Mouse (Mus musculus): Measurements from ENCODE around the gene Krtap3-1.
"Not testable (repeated sequence)": the region's sequence is repeated elsewhere in the genome, so short reads cannot be mapped to it uniquely, and the experiment has no call there.

The Krtap3-1 gene

GRCm38 (mm10) chr11:99566530-99566929 lies at the start of gene Krtap3-1:
Gene Krtap3-1, minus strand, starts transcription at chr11:99566630.
- no peak for DNase-seq (ENCODE audit: low spot score)

GRCm38 (mm10) chr11:99614796-99615363 lies 48.5 kb upstream of the Krtap3-1 start, which contains the start of gene Krtap2-4:
Gene Krtap2-4, minus strand, starts transcription at chr11:99614846.
- DNase-seq (ENCODE audit: low spot score): no peak

GRCm38 (mm10) chr11:99610089-99610488 lies 43.7 kb upstream of the Krtap3-1 start, which contains the start of gene Gm11937:
Gene Gm11937, minus strand, starts transcription at chr11:99610189.
- DNase-seq (ENCODE audit: low spot score): not testable (repeated sequence)

GRCm38 (mm10) chr11:99609126-99609525 lies 42.7 kb upstream of the Krtap3-1 start:
- no peak for DNase-seq (ENCODE audit: low spot score)

GRCm38 (mm10) chr11:99603208-99603607 lies 36.8 kb upstream of the Krtap3-1 start, which contains the start of gene Gm11938:
Gene Gm11938, minus strand, starts transcription at chr11:99603308.
- not testable (repeated sequence) for DNase-seq (ENCODE audit: low spot score)

GRCm38 (mm10) chr11:99597742-99598141 lies 31.3 kb upstream of the Krtap3-1 start, which contains the start of gene Krtap9-3:
Gene Krtap9-3, minus strand, starts transcription at chr11:99598105.
- not testable (repeated sequence) for DNase-seq (ENCODE audit: low spot score)

GRCm38 (mm10) chr11:99590981-99591380 lies 24.6 kb upstream of the Krtap3-1 start, which contains the start of gene Krtap1-3:
Gene Krtap1-3, minus strand, starts transcription at chr11:99591339.
- DNase-seq (ENCODE audit: low spot score): no peak

GRCm38 (mm10) chr11:99585096-99585495 lies 18.7 kb upstream of the Krtap3-1 start:
- no peak for DNase-seq (ENCODE audit: low spot score)

- DNase-seq (ENCODE audit: low spot score): no peak
Measured at GRCm38 (mm10) chr11:99583245-99583704, 16.8 kb upstream of the Krtap3-1 start, which contains the start of gene Krtap1-4. Gene Krtap1-4, minus strand, starts transcription at chr11:99583654.

GRCm38 (mm10) chr11:99581564-99581963 lies 15.1 kb upstream of the Krtap3-1 start:
- DNase-seq (ENCODE audit: low spot score): no peak

- DNase-seq (ENCODE audit: low spot score): no peak
Measured at GRCm38 (mm10) chr11:99581051-99581450, 14.6 kb upstream of the Krtap3-1 start.

GRCm38 (mm10) chr11:99580636-99581035 lies 14.2 kb upstream of the Krtap3-1 start, which contains the start of gene Krtap1-5:
Gene Krtap1-5, minus strand, starts transcription at chr11:99581016.
- DNase-seq (ENCODE audit: low spot score): no peak

- DNase-seq (ENCODE audit: low spot score): peak; percentile 71
Measured at GRCm38 (mm10) chr11:99574106-99574505, 7.7 kb upstream of the Krtap3-1 start.

- DNase-seq (ENCODE audit: low spot score): no peak
Measured at GRCm38 (mm10) chr11:99573164-99573563, 6.7 kb upstream of the Krtap3-1 start.

- no peak for DNase-seq (ENCODE audit: low spot score)
Measured at GRCm38 (mm10) chr11:99562580-99562979, 3.9 kb downstream of the Krtap3-1 start.

- DNase-seq (ENCODE audit: low spot score): no peak
Measured at GRCm38 (mm10) chr11:99559366-99559765, 7.1 kb downstream of the Krtap3-1 start, which contains the start of gene Gm11939. Gene Gm11939, minus strand, starts transcription at chr11:99559466.

GRCm38 (mm10) chr11:99557976-99558745 lies 8.3 kb downstream of the Krtap3-1 start:
- no peak for DNase-seq (ENCODE audit: low spot score)

- no peak for DNase-seq (ENCODE audit: low spot score)
Measured at GRCm38 (mm10) chr11:99556753-99557152, 9.7 kb downstream of the Krtap3-1 start, which contains the start of gene Krtap3-2. Gene Krtap3-2, minus strand, starts transcription at chr11:99556853.

- no peak for DNase-seq (ENCODE audit: low spot score)
Measured at GRCm38 (mm10) chr11:99556195-99556594, 10.2 kb downstream of the Krtap3-1 start.

GRCm38 (mm10) chr11:99550765-99551164 lies 15.7 kb downstream of the Krtap3-1 start, which contains the start of gene Krtap3-3:
Gene Krtap3-3, minus strand, starts transcription at chr11:99550865.
- no peak for DNase-seq (ENCODE audit: low spot score)

- no peak for DNase-seq (ENCODE audit: low spot score)
Measured at GRCm38 (mm10) chr11:99547892-99548291, 18.5 kb downstream of the Krtap3-1 start.

- DNase-seq (ENCODE audit: low spot score): peak; percentile 17
Measured at GRCm38 (mm10) chr11:99539721-99540120, 26.7 kb downstream of the Krtap3-1 start.

All from ovary, postnatal 14 days (tissue).